Comparison of ENCODE assay signal across 8 mouse cellular contexts in the genomic region with DNA sequence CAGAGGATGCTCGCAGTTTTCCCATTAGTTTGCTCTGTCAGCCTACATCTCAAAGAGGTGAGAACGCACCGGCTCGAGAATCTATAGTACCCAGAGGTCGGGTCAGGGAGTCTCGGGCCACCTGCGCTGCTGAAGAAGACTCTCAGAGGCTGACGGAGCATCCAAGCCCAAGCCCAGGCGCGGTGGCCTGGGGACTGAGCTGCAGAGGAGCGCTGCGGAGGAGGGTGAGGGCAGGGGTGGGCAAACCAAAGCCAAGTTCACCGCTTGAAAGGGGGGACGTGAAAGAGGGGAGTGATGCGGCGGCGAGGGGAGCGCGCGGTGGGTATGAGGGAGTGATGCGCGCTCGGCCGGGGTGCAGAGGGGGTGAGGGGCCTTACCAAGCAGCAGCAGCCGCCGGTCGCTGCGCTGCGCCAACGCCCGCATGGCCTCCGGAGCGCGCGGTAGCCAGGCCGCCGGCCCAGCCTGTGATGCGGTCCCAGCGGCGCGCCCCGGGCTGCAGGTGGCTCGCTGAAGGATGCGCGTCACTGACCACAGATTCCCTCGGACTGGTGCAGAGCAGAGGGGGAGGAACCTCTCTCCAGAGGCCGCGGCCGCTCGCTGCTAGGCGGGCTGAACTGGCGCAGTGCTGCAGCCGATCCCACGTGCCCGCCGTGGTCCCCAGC. TPM values are rescaled to one million over a fixed set of nuclear protein-coding genes. Genes with fewer than 3 reads are reported as not detected.
A peak's percentile ranks its signal among the peaks of the same experiment; 100 is the strongest.
DNase-seq lines count a peak whose midpoint lies in the region; ATAC-seq and TF ChIP-seq lines count a peak whose summit lies in the region.

Gene Flt3, minus strand, starts transcription at position 647 of the 662 bp plus-strand sequence.

- under 1% methylated on average over 56 of the region's 56 CpGs for WGBS in forebrain, embryonic 15.5 days
- 1% methylated on average over 48 of the region's 56 CpGs for WGBS in lung, postnatal 0 days

- H3K9me3 ChIP-seq in forebrain, embryonic 15.5 days, result no peaks in the 10 kb centered on the region
- no peaks in the 10 kb centered on the region for H3K9me3 ChIP-seq in lung, postnatal 0 days (ENCODE audit: low read length)

- intact Hi-C loops in left cerebral cortex, postnatal 14 days (cut with DNase I), result no loop called here

- no peak within 1 kb of the TSS for H3K27ac ChIP-seq in forebrain, embryonic 15.5 days (replicated peaks)
- H3K27ac ChIP-seq in lung, postnatal 0 days (ENCODE audit: low read length), result no peak within 1 kb of the TSS

- H3K36me3 ChIP-seq in forebrain, embryonic 15.5 days, result no peaks in the 10 kb centered on the region
- no peaks in the 10 kb centered on the region for H3K36me3 ChIP-seq in lung, postnatal 0 days (ENCODE audit: insufficient read depth, low read length)

- DNase-seq in left cerebral cortex, adult 18-20 months (ENCODE audit: low spot score in 2 of 2), result peak; percentile 36 to 47
- no peak for DNase-seq in left cerebral cortex, postnatal 14 days (ENCODE audit: low spot score in 2 of 2)
- DNase-seq in c-Kit-positive CD71-negative TER-119-negative erythroid progenitor cells, embryonic 14.5 days (ENCODE audit: low read depth), result peak; percentile 57
- DNase-seq in kidney, adult 9 months, result peak; percentile 9
- DNase-seq in lung, postnatal 0 days (ENCODE audit: low spot score), result peak; percentile 49
- peak; percentile 61 for DNase-seq in retina, embryonic 14.5 days (ENCODE audit: low spot score)

- peak within 1 kb of the TSS; percentile 47 for H3K4me3 ChIP-seq in forebrain, embryonic 15.5 days
- H3K4me3 ChIP-seq in lung, postnatal 0 days (ENCODE audit: low read depth, low read length), result peak within 1 kb of the TSS; percentile 17; the same call in 1 of the 2 replicates

- peaks cover 14% of the 10 kb centered on the region for H3K4me1 ChIP-seq in forebrain, embryonic 15.5 days
- H3K4me1 ChIP-seq in lung, postnatal 0 days (ENCODE audit: insufficient read depth, low read depth, low read length), result no peaks in the 10 kb centered on the region

- peaks cover 46% of the 10 kb centered on the region for H3K27me3 ChIP-seq in forebrain, embryonic 15.5 days
- peaks cover 32% of the 10 kb centered on the region for H3K27me3 ChIP-seq in lung, postnatal 0 days (replicated peaks; ENCODE audit: insufficient read depth, low read length)

- peak within 1 kb of the TSS; percentile 42 for H3K9ac ChIP-seq in forebrain, embryonic 15.5 days (replicated peaks)
- H3K9ac ChIP-seq in lung, postnatal 0 days (replicated peaks; ENCODE audit: low read depth), result no peak within 1 kb of the TSS

- peak within 1 kb of the TSS; percentile 85 for H3K4me2 ChIP-seq in forebrain, embryonic 15.5 days (replicated peaks)
- H3K4me2 ChIP-seq in lung, postnatal 0 days (replicated peaks; ENCODE audit: low read depth, low read length), result peak within 1 kb of the TSS; percentile 19; the same call in 1 of the 2 replicates

- TF ChIP-seq EP300 in lung, postnatal 0 days (IDR thresholded peaks at IDR 0.05), result no peak

- ATAC-seq in forebrain, embryonic 15.5 days (replicated peaks), result peak; percentile 67
- ATAC-seq in lung, postnatal 0 days, result peak; percentile 76
- ATAC-seq in erythroid progenitor cell, adult 5-6 weeks (replicated peaks; ENCODE audit: low FRiP score, poor library complexity, severe bottlenecking), result no peak

- TF ChIP-seq CTCF in lung, postnatal 0 days (IDR thresholded peaks at IDR 0.05), result no peak

RNA-seq across cellular contexts. Expression of gene Flt3, which starts in this region (rescaled TPM):
- 1 to 10 TPM; 6.1 to 9.1 TPM for total RNA-seq in left cerebral cortex, adult 18-20 months (2021)
- total RNA-seq in left cerebral cortex, postnatal 14 days (2021), result 1 to 10 TPM; 3.7 to 4.4 TPM
- polyA plus RNA-seq in forebrain, embryonic 15.5 days (2015; fragmentation: Nextera tagmentation; extraction: Ambion mirVana), result 0.09 and 0.19 TPM in 2 replicates
- 0.24 and 0.31 TPM in 2 replicates for polyA plus RNA-seq in lung, postnatal 0 days (2015; fragmentation: Nextera tagmentation; extraction: Ambion mirVana)
- 1.4 and 2.1 TPM in 2 replicates for total RNA-seq in erythroid progenitor cell, adult 5-6 weeks (2015; ENCODE audit: low replicate concordance)
- 0.45 and 2.3 TPM in 2 replicates for total RNA-seq in erythroid progenitor cell, adult 5-6 weeks (2017; ENCODE audit: low replicate concordance)

Comparison
In these comparisons a context has a peak if more than half of its experiments do, and no peak if none do; other contexts are left out.
1. DNase-seq: peak in left cerebral cortex, adult 18-20 months (2 of 2), c-Kit-positive CD71-negative TER-119-negative erythroid progenitor cells, embryonic 14.5 days (single experiment), kidney, adult 9 months (single experiment) and retina, embryonic 14.5 days (single experiment); none in left cerebral cortex, postnatal 14 days (0 of 2).
2. Peak in ATAC-seq, H3K4me3 ChIP-seq, H3K9ac ChIP-seq and H3K4me2 ChIP-seq in forebrain, embryonic 15.5 days; RNA of the gene not detected or under 1 TPM.
3. Peak in DNase-seq, ATAC-seq, H3K4me3 ChIP-seq and H3K4me2 ChIP-seq in lung, postnatal 0 days; RNA of the gene not detected or under 1 TPM.